Mouse (Mus musculus): ENCODE data around the gene Ppp2r5d. TPM values are rescaled to one million over a fixed set of nuclear protein-coding genes. Genes with fewer than 3 reads are reported as not detected.

Gene Ppp2r5d
- polyA plus RNA-seq, 1 experiment from 2014 or later = 144 TPM

- H3K9me3 ChIP-seq = no peaks in the 10 kb centered on the region
- DNase-seq (ENCODE audit: extremely low spot score, low spot score) = peak; percentile 100
- H3K4me3 ChIP-seq = peak within 1 kb of the TSS; percentile 87
- H3K4me1 ChIP-seq = peaks cover 40% of the 10 kb centered on the region
- peaks cover 33% of the 10 kb centered on the region for H3K36me3 ChIP-seq (replicated peaks)
- H3K27ac ChIP-seq = peak within 1 kb of the TSS; percentile 92
- WGBS = 1% methylated on average over 53 of the region's 53 CpGs
- no peaks in the 10 kb centered on the region for H3K27me3 ChIP-seq (ENCODE audit: poor library complexity, severe bottlenecking)
Measured at GRCm38 (mm10) chr17:46645561-46646321, 59.2 kb downstream of the Ppp2r5d start, which contains the start of the genes Klc4 and Mrpl2. Gene Klc4 (minus strand): TSS chr17:46646022. Gene Mrpl2 (plus strand): TSS chr17:46646229.

GRCm38 (mm10) chr17:46644916-46645475 lies 59.9 kb downstream of the Ppp2r5d start:
- Histone ChIP-seq H3K27ac (peak overlapping the region; percentile 92), H3K4me3 (peak overlapping the region; percentile 87), H3K4me1 (peaks cover 34% of the 10 kb centered on the region), H3K9me3 (no peaks in the 10 kb centered on the region), H3K36me3 (replicated peaks) (peaks cover 40% of the 10 kb centered on the region), H3K27me3 (ENCODE audit: poor library complexity, severe bottlenecking) (no peaks in the 10 kb centered on the region)
- WGBS = 7% methylated on average over 11 of the region's 11 CpGs
- no peak for DNase-seq (ENCODE audit: extremely low spot score, low spot score)

- no peak for DNase-seq (ENCODE audit: extremely low spot score, low spot score)
- WGBS = 89% methylated on average over 12 of the region's 12 CpGs
- Histone ChIP-seq H3K36me3 (replicated peaks) (peaks cover 46% of the 10 kb centered on the region), H3K27ac (no peak overlapping the region), H3K27me3 (ENCODE audit: poor library complexity, severe bottlenecking) (no peaks in the 10 kb centered on the region), H3K4me3 (peak overlapping the region; percentile 87; the same call in 1 of the 2 replicates), H3K9me3 (no peaks in the 10 kb centered on the region), H3K4me1 (peaks cover 32% of the 10 kb centered on the region)
Measured at GRCm38 (mm10) chr17:46644152-46644805, 60.6 kb downstream of the Ppp2r5d start.

GRCm38 (mm10) chr17:46642060-46642459 lies 62.9 kb downstream of the Ppp2r5d start:
- no peak overlapping the region for H3K4me3 ChIP-seq
- H3K4me1 ChIP-seq = peaks cover 29% of the 10 kb centered on the region
- H3K27me3 ChIP-seq (ENCODE audit: poor library complexity, severe bottlenecking) = no peaks in the 10 kb centered on the region
- H3K36me3 ChIP-seq (replicated peaks) = peaks cover 32% of the 10 kb centered on the region
- no peak overlapping the region for H3K27ac ChIP-seq
- H3K9me3 ChIP-seq = no peaks in the 10 kb centered on the region
- WGBS = 91% methylated on average over 17 of the region's 17 CpGs
- no peak for DNase-seq (ENCODE audit: extremely low spot score, low spot score)

GRCm38 (mm10) chr17:46639929-46640328 lies 65.0 kb downstream of the Ppp2r5d start:
- Histone ChIP-seq H3K27me3 (ENCODE audit: poor library complexity, severe bottlenecking) (no peaks in the 10 kb centered on the region), H3K4me3 (0 out of 2 replicates have a peak overlapping the region, but pooled peaks have one; percentile 2), H3K9me3 (no peaks in the 10 kb centered on the region), H3K36me3 (replicated peaks) (peaks cover 41% of the 10 kb centered on the region), H3K4me1 (peaks cover 23% of the 10 kb centered on the region), H3K27ac (no peak overlapping the region)
- DNase-seq (ENCODE audit: extremely low spot score, low spot score) = no peak
- WGBS = 75% methylated on average over 9 of the region's 9 CpGs

- H3K9me3 ChIP-seq = no peaks in the 10 kb centered on the region
- H3K27ac ChIP-seq = peak overlapping the region; percentile 75
- H3K27me3 ChIP-seq (ENCODE audit: poor library complexity, severe bottlenecking) = no peaks in the 10 kb centered on the region
- H3K4me3 ChIP-seq = peak overlapping the region; percentile 22
- 28% methylated on average over 15 of the region's 15 CpGs for WGBS
- H3K36me3 ChIP-seq (replicated peaks) = peaks cover 60% of the 10 kb centered on the region
- H3K4me1 ChIP-seq = peaks cover 13% of the 10 kb centered on the region
- no peak for DNase-seq (ENCODE audit: extremely low spot score, low spot score)
Measured at GRCm38 (mm10) chr17:46636831-46637523, 67.9 kb downstream of the Ppp2r5d start.

Other genes starting within 250 kb of the Ppp2r5d start
- 0.71 and 1.1 TPM in 2 replicates for gene Ttbk1, start 217.4 kb downstream of the Ppp2r5d start, polyA plus RNA-seq (2016; fragmentation: Nextera tagmentation; extraction: Ambion mirVana)
- 107 TPM in 2 replicates for gene Dnph1, start 208.4 kb downstream of the Ppp2r5d start, polyA plus RNA-seq (2016; fragmentation: Nextera tagmentation; extraction: Ambion mirVana)
- 3.5 and 3.7 TPM in 2 replicates for gene Cul9, start 158.7 kb downstream of the Ppp2r5d start, polyA plus RNA-seq (2016; fragmentation: Nextera tagmentation; extraction: Ambion mirVana)
- gene Srf, start 148.9 kb downstream of the Ppp2r5d start, polyA plus RNA-seq (2016; fragmentation: Nextera tagmentation; extraction: Ambion mirVana) = 5.4 and 5.5 TPM in 2 replicates
- 66.0 and 68.4 TPM in 2 replicates for gene Ptk7, start 75.6 kb downstream of the Ppp2r5d start, polyA plus RNA-seq (2016; fragmentation: Nextera tagmentation; extraction: Ambion mirVana)
- gene Klc4, start 59.1 kb downstream of the Ppp2r5d start, polyA plus RNA-seq (2016; fragmentation: Nextera tagmentation; extraction: Ambion mirVana) = 29.1 and 31.8 TPM in 2 replicates
- 136 and 137 TPM in 2 replicates for gene Mrpl2, start 58.9 kb downstream of the Ppp2r5d start, polyA plus RNA-seq (2016; fragmentation: Nextera tagmentation; extraction: Ambion mirVana)
- 38.0 and 40.9 TPM in 2 replicates for gene Cul7, start 54.8 kb downstream of the Ppp2r5d start, polyA plus RNA-seq (2016; fragmentation: Nextera tagmentation; extraction: Ambion mirVana)
- 69.0 and 70.1 TPM in 2 replicates for gene Rrp36, start 30.8 kb downstream of the Ppp2r5d start, polyA plus RNA-seq (2016; fragmentation: Nextera tagmentation; extraction: Ambion mirVana)
- gene Mea1, start 26.3 kb downstream of the Ppp2r5d start, polyA plus RNA-seq (2016; fragmentation: Nextera tagmentation; extraction: Ambion mirVana) = 163 and 165 TPM in 2 replicates
- 132 and 133 TPM in 2 replicates for gene Klhdc3, start 24.2 kb downstream of the Ppp2r5d start, polyA plus RNA-seq (2016; fragmentation: Nextera tagmentation; extraction: Ambion mirVana)
- gene Pex6, start 6.4 kb upstream of the Ppp2r5d start, polyA plus RNA-seq (2016; fragmentation: Nextera tagmentation; extraction: Ambion mirVana) = 19.6 and 20.2 TPM in 2 replicates
- 0.80 and 0.87 TPM in 2 replicates for gene Gnmt, start 24.1 kb upstream of the Ppp2r5d start, polyA plus RNA-seq (2016; fragmentation: Nextera tagmentation; extraction: Ambion mirVana)
- 71.8 and 71.9 TPM in 2 replicates for gene Cnpy3, start 47.1 kb upstream of the Ppp2r5d start, polyA plus RNA-seq (2016; fragmentation: Nextera tagmentation; extraction: Ambion mirVana)
- 0.55 and 1.00 TPM in 2 replicates for gene Ptcra, start 58.6 kb upstream of the Ppp2r5d start, polyA plus RNA-seq (2016; fragmentation: Nextera tagmentation; extraction: Ambion mirVana)
- gene 2310039H08Rik, start 67.5 kb upstream of the Ppp2r5d start, polyA plus RNA-seq (2016; fragmentation: Nextera tagmentation; extraction: Ambion mirVana) = 54.4 and 54.7 TPM in 2 replicates
- gene Rpl7l1, start 77.6 kb upstream of the Ppp2r5d start, polyA plus RNA-seq (2016; fragmentation: Nextera tagmentation; extraction: Ambion mirVana) = 242 and 248 TPM in 2 replicates
- gene Bicral, start 153.4 kb upstream of the Ppp2r5d start, polyA plus RNA-seq (2016; fragmentation: Nextera tagmentation; extraction: Ambion mirVana) = 2.9 and 4.1 TPM in 2 replicates
- 43.1 and 48.4 TPM in 2 replicates for gene Tbcc, start 185.6 kb upstream of the Ppp2r5d start, polyA plus RNA-seq (2016; fragmentation: Nextera tagmentation; extraction: Ambion mirVana)
- not detected in 2 replicates for gene Prph2, start 205.3 kb upstream of the Ppp2r5d start, polyA plus RNA-seq (2016; fragmentation: Nextera tagmentation; extraction: Ambion mirVana)

Data from forebrain, embryonic 10.5 days (tissue).